Mouse (Mus musculus): Measurements from ENCODE around the gene Cope. TPM values are rescaled to one million over a fixed set of nuclear protein-coding genes. Genes with fewer than 3 reads are reported as not detected.

Cope gene
- 115 TPM for total RNA-seq (2023)

GRCm38 (mm10) chr8:70302358-70302890 is at the start of gene Cope, which contains the start of gene Ddx49:
TSS of gene Cope (plus strand) at chr8:70302518.
TSS of gene Ddx49 (minus strand) at chr8:70302489.

GRCm38 (mm10) chr8:70282603-70283135 is 19.6 kb upstream of the Cope start, which contains the start of gene Homer3:
TSS of gene Homer3 (plus strand) at chr8:70282827.

GRCm38 (mm10) chr8:70315624-70316510 is 13.5 kb downstream of the Cope start, which contains the start of gene Cers1:
TSS of gene Cers1 (plus strand) at chr8:70315775.

GRCm38 (mm10) chr8:70329124-70329834 is 27.0 kb downstream of the Cope start, which contains the start of gene Gdf1:
TSS of gene Gdf1 (plus strand) at chr8:70329817.

GRCm38 (mm10) chr8:70353194-70353817 is 51.0 kb downstream of the Cope start, which contains the start of gene Upf1:
TSS of gene Upf1 (minus strand) at chr8:70353278.

Other genes starting within 250 kb of the Cope start
- gene Tm6sf2, start 229.6 kb upstream of the Cope start, total RNA-seq (2023) = not detected
- not detected for gene Hapln4, start 219.1 kb upstream of the Cope start, total RNA-seq (2023)
- gene Ncan, start 181.6 kb upstream of the Cope start, total RNA-seq (2023) = not detected
- gene Nr2c2ap, start 171.2 kb upstream of the Cope start, total RNA-seq (2023) = 24.6 TPM
- gene Rfxank, start 163.4 kb upstream of the Cope start, total RNA-seq (2023) = 25.9 TPM
- gene Borcs8, start 163.0 kb upstream of the Cope start, total RNA-seq (2023) = 55.2 TPM
- gene Mef2b, start 162.8 kb upstream of the Cope start, total RNA-seq (2023) = 3.4 TPM
- gene Tmem161a, start 130.2 kb upstream of the Cope start, total RNA-seq (2023) = 48.1 TPM
- 9.9 TPM for gene Slc25a42, start 90.2 kb upstream of the Cope start, total RNA-seq (2023)
- gene Sugp2, start 68.3 kb upstream of the Cope start, total RNA-seq (2023) = 72.7 TPM
- 6.4 TPM for gene Armc6, start 68.1 kb upstream of the Cope start, total RNA-seq (2023)
- 6.3 TPM for gene Homer3, start 19.7 kb upstream of the Cope start, total RNA-seq (2023)
- 81.1 TPM for gene Ddx49, start within 50 bp of the Cope start, total RNA-seq (2023)
- not detected for gene Cers1, start 13.3 kb downstream of the Cope start, total RNA-seq (2023)
- not detected for gene Gdf1, start 27.3 kb downstream of the Cope start, total RNA-seq (2023)
- gene Upf1, start 50.8 kb downstream of the Cope start, total RNA-seq (2023) = 71.3 TPM
- gene Comp, start 71.0 kb downstream of the Cope start, total RNA-seq (2023) = not detected
- gene Crtc1, start 137.1 kb downstream of the Cope start, total RNA-seq (2023) = 21.8 TPM
- gene Klhl26, start 174.4 kb downstream of the Cope start, total RNA-seq (2023) = 7.9 TPM
- gene Tmem59l, start 184.8 kb downstream of the Cope start, total RNA-seq (2023) = not detected
- gene Crlf1, start 190.6 kb downstream of the Cope start, total RNA-seq (2023) = not detected
- gene Rex1bd, start 204.2 kb downstream of the Cope start, total RNA-seq (2023) = 62.4 TPM
- gene Uba52, start 208.3 kb downstream of the Cope start, total RNA-seq (2023) = 3,364 TPM
- 249 TPM for gene Fkbp8, start 225.2 kb downstream of the Cope start, total RNA-seq (2023)
- gene Kxd1, start 225.4 kb downstream of the Cope start, total RNA-seq (2023) = 60.3 TPM
- gene Ell, start 236.9 kb downstream of the Cope start, total RNA-seq (2023) = 30.2 TPM

Data from CD4-positive naive resting alpha-beta T cell, adult 76 days (primary cell).